Mouse (Mus musculus) retina, embryonic 14.5 days (tissue): ENCODE results near the gene Stfa2.
"Not testable (repeated sequence)": the region's sequence is repeated elsewhere in the genome, so short reads cannot be mapped to it uniquely, and the experiment has no call there.

Experiments used
- DNase-seq: peaks from one replicate; pipeline ENCODE4 v3.0.0-alpha.2; 2015; ENCODE audit warnings: low spot score

Gene Stfa2

DNA sequence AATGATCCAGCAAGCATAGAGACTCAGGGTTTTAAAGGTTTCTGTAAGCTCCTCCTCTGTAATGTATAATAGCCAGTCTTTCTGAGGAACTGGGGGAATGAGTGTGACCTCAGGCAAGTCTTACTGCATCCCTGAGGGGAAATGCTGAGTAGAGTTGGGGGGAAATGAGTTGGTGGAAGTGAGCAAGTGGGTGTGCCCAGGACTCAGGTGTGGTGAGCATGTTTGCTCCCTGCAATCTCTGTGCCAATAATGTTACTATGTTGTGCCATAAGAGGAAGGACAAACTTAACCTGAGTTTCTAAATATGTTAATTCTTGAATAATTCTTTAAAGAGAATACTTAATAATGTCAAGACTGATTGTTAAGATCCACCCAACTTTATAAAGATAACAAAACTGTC, at the start of gene Stfa2:
TSS of gene Stfa2 (minus strand) at position 101 of the 400 bp plus-strand sequence.
- DNase-seq: no peak

DNA sequence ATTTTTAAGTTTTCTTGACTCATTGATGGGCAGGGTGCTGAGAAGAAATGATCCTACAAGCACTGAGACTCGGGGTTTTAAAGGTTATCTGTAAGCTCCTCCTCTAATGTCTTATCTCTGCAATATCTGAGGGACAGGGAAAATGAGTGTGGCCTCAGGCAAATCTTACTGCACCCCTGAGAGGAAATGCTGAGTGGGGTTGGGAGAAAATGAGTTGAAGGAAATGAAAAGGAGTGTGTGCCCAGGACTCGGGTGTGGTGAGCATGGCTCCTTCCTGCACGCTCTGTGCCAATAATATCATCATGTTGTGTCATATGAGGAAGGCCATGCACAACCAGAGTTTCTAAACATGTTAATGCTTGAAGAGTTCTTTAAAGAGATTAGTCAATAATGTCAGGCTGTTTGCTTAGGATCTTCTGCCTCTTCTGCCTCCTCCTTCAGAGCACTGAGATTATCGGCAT, 47.1 kb upstream of the Stfa2 start, which contains the start of gene Stfa3:
TSS of gene Stfa3 (minus strand) at position 51 of the 461 bp plus-strand sequence.
- DNase-seq: no peak

DNA sequence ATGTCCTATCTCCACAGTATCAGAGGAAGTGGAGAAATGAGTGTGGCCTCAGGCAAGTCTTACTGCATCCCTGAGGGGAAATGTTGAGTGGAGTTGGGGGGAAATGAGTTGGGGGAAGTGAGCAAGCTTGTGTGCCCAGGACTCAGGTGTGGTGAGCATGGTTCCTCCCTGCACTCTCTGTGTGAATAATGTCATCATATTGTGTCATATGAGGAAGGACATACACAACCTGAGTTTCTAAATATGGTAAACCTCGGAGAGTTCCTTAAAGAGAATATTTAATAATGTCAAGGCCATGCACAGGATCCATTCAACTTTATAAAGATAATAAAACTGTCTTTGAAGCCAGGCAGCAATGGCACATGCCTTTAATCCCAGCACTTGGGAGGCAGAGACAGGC, 12.7 kb upstream of the Stfa2 start:
- DNase-seq: not testable (repeated sequence)

DNA sequence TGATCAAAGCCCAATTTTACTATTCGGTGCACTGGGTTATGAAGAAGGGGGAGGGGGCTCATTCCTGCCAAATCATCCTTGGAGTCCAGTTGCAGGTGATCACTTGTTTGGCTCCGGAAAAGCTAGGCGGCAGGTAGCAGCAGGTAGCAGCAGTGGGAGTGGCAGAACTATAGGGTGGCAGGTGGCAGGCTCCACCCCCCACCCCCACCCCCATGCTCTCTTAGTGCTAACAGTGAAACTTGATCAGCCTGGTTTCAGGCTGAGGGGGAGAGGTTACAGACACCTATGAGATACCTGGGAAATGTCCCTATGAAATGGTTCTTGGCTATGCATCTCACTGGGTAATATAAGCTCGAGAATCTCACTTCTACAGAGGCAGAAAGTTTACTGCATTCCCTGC, 19.2 kb downstream of the Stfa2 start:
- DNase-seq: no peak

DNA sequence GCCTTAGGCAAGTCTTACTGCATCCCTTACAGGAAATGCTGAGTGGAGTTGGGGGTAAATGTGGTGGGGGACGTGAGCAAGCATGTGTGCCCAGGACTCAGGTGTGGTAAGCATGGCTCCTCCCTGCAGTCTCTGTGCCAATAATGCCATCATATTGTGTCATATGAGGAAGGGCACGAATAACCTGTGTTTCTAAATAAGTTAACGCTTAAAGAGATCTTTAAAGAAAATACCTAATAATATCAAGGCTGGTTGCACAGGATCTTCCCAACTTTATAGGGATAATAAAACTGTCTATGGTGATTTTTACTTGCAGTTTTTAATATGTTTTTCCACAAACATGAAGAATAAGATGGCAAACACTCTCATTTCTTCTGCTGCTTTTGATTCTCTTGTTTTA, 40.6 kb downstream of the Stfa2 start, which contains the start of gene BC100530:
TSS of gene BC100530 (minus strand) at position 101 of the 400 bp plus-strand sequence.
- DNase-seq: not testable (repeated sequence)
